Mouse (Mus musculus) lung, postnatal 0 days (tissue): ENCODE results near the gene Psip1.

Experiments used
- CTCF ChIP-seq: IDR thresholded peaks from 2 replicates; pipeline ENCODE4 v1.5.1; 2016; ENCODE audit warnings: antibody characterized with exemption, mild to moderate bottlenecking
- EP300 ChIP-seq: IDR thresholded peaks from 2 replicates; pipeline ENCODE4 v1.6.1; 2016; ENCODE audit warnings: antibody characterized with exemption, mild to moderate bottlenecking, control low read depth

DNA sequence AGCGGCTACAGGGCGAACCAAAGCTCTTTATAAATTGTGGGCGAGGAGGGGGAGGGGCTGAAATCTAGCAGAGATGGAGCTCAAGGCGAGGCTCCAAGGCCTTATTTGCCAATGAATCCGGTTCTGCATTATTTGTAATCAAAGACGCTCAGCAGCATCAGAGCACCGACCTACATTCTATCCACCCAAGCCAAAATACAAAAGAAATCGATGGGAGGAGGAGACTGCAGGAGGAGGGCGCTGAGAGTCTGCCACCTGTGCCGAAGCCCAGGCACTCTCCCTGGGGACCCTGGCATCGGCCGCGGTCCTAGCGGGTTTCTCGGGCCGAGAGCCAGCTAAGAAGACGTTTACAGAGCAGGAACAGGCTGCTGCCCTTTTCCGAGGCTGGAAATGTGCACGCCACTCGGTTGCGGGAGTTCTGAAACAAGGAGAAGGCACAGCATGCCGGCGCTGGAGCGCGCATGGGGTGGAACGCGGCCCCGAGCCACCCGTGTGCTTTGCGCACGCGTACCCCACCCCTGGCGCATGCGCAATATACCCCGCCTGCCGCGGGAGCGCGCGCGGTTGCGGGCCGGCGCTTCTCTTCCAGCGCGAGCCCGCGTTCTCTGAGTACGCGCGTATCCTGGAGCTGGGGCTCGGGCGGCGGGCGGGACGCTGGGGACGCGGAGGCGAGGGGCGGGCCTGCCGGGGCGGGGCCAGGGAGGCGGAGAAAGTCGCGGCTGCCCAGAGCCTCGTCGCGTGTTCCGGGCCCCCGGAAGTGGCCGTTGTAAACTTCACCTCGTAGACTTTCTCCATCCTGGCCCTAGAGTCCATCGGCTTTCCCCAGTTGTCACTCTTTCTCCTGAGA, 38.8 kb upstream of the Psip1 start, which contains the start of gene Ccdc171:
- TF ChIP-seq CTCF (0 out of 2 replicates have a peak, but pooled peaks have one; percentile 2), EP300 (no peak)
